Mouse (Mus musculus) megakaryocyte progenitor cell, adult 5-6 weeks (primary cell): ENCODE results near the gene Arhgef9. TPM values are rescaled to one million over a fixed set of nuclear protein-coding genes. Genes with fewer than 3 reads are reported as not detected.

ENCODE experiments used
- ATAC-seq: replicated peaks from 2 replicates; pipeline ENCODE4 v1.8.0; 2016; ENCODE audit warnings: mild to moderate bottlenecking, moderate TSS enrichment, inconsistent platforms; ENCODE audit not compliant: poor library complexity
- total RNA-seq, 2 experiments: library from RNA; stranded (forward) in 1 of 2; stranded (reverse) in 1 of 2; fragments of 157-497, 149-512 nt in 1 of 2; fragments of 200-1000 nt in 1 of 2; gene quantifications; 2 replicates each; pipeline versions ENCODE4 v1.2.3 to v1.2.4; 2015 to 2017

The Arhgef9 gene
- total RNA-seq (2015) (0.49 and 0.52 TPM in 2 replicates), total RNA-seq (2017) (0.17 and 1.2 TPM in 2 replicates)

DNA sequence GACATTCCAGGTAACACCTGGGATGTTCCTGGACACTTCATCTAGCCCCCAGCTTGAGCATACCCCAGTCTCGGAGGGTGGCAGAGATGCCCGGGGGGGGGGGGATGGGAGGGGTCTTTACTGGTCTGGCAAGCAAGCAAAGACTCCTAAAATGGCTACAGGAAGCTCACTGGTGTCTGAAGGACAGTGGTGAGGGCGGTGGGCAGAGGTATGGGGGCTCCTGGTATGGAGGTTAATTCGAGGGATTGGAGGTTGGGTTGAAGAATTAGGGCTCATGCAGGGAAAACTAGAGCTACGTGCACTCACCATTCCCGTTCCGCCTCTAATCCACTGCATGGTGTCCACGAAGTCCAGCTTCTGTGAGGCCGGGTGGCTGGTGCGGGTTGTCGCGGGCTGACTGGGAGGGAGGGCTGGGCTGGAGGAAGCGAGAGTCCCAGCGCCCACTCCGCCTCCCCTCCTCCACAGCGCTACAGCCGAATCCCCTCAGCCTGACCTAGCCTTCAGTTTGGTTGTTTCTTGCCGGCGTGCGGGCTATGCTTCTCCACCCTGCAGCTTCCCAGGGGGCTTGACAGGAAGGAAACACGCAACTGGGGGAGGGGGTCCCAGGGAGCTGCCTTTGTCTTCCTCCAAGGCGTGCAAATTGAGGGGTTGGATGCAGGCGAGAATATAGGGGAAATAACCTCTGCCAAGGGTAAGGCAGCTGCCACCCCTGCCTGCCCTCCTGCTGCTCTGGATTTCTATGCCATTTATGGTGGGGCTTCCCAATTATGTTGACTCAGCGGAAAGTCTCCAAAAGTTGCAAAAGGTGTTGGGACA lies at the start of gene Arhgef9:
Gene Arhgef9, minus strand, starts transcription at position 753 of the 816 bp plus-strand sequence.
- ATAC-seq = peak; percentile 76

DNA sequence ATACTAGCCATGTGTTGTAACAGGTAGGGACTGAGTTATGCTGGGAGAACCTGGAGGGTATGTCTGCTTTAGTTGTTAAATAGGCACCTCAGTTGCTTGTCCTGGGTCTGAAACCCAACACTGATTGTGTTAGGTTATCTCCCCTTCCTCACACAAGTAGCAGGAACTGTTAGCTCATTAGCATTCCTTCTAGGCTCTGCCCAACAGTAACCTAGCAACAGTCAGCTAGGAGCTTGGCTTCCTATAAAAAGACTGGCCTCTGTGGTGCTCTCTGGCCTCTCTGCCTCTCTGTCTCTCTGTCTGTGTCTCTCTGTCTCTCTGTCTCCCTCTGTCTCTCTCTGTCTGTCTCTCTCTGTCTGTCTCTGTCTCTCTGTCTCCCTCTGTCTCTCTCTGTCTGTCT lies 42.2 kb upstream of the Arhgef9 start:
- no peak for ATAC-seq

DNA sequence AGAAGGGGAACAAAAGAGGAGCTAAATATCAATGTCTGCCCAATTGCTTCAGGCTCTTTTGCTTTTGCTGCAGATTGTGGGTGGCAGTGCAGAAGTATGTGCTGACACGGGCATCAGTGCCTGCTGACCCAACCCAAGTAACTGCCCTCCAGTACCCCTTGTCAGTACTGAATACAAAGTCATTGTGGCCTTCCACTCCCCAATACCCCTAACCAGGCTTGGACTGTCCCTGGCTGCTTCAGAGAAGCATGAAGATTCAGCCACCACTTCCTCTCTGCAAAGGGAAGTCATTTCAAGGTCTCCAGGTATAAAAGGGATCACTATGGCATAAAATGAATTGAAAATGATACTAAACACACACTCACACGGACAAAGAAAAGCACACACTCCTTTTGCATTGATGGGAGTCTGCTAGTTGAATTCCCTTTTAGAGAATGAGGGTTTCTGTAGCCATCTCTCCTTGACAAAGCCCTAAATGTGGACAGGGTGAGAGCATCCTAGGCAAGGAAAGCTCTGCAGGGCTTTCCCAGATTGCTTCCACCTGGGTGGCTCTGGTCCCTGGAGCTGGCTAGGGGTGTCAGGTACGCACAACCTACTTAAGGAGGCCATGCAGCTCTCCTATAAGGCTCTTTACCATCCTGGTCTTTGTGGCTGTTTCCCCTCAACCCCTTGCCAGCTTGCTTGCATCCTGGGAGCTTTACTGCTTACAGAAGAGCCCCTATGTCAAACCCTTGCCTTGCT lies 1.1 kb downstream of the Arhgef9 start:
- ATAC-seq = peak; percentile 39; the same call in 1 of the 2 replicates

DNA sequence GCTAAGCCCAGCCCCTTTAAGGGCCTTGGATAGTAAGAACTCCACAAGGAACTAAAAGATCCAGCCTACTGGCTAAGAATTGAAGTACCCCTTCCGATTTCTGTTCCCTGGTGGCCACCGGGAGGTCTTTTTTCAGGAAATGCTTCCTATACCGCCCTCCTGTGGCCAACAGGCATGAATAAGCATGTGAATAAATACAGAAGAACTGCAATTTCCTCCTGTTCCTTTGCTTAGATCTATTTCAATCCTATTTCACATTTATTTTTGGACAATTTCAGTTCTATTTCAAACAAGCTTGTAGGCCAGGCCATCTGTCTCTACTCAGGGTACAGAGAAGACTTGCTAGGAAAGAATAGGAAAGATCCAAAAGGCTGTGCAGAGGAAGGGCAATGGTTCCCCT lies 20.7 kb downstream of the Arhgef9 start:
- peak; percentile 91 for ATAC-seq

DNA sequence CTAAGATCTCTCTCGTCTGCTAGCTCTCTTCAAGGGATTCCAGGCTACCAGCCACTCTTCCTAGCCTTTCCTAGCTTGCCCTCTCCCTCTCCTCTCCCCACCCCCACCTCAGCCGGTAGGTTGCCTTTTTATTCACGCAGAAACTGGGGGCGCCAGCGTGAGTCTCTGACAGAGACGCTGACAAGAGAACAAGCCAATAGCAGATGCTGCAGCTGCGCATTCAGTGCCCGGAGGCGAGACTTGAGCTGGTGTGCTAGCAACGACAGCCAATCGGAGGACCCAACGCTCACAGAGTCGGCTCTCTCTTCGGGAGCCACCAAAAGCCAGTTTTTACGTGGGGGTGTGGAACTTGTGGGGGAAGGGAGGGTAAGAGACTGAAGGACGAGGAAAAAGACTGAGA lies 30.3 kb downstream of the Arhgef9 start:
- peak; percentile 100 for ATAC-seq

DNA sequence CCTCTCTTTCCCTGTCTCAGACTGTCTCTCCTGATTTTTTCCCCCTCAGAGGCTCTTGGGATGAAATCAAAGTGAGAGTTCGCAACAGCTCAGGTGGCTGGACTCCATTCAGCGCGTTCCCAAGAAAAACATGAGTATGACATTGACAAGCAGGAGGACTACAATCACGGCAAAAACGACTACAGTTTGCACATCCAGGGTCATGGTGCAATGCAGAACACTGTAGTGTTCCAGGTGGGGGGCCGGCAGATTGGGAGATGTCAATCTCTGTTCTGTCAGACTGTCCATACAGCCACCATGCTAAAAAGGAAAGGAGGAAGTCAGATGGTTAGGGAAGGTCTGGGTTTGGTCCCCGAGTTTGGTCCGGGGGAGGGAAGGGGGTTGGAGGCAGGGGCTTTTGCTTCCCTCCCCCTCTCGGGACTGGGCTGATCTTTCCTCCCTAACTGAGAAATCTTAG lies 31.0 kb downstream of the Arhgef9 start:
- peak; percentile 30 for ATAC-seq

DNA sequence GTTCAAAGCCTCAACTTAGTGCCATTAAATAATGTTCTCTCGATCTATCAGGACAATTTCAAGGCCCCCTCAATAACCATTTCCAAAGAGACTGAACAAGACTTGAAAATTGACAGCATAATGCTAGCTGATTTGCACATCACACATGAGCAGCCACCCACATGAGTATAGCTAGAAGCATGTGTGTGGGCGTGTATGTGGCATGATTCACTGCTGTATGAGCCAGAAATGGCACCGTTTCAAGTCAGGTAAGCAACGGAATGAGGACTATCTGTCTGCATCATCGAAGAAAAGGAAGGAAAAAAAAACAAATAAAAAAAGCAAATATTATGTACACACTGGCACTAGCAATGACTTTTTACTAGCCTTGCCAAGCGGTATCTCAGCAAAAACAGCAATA lies 32.5 kb downstream of the Arhgef9 start:
- ATAC-seq = no peak

DNA sequence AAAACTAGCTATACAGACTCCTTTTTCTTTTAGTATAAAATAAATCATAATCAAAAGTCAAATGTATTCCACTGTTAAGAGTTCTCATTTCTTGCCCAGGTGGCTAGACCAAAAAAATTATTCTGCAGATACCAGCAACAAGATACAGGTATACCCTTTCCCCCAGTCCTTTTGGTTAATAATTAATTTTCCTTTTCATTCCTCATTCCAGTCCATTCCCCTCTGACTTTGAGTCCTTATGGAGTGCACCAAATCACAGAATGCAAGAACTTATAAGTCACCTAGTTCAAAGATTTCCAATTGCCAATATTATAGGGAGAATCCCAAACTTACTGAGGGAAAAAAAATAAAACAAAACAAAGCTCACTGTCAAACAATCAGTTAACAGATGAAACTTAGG lies 33.2 kb downstream of the Arhgef9 start:
- ATAC-seq = no peak

DNA sequence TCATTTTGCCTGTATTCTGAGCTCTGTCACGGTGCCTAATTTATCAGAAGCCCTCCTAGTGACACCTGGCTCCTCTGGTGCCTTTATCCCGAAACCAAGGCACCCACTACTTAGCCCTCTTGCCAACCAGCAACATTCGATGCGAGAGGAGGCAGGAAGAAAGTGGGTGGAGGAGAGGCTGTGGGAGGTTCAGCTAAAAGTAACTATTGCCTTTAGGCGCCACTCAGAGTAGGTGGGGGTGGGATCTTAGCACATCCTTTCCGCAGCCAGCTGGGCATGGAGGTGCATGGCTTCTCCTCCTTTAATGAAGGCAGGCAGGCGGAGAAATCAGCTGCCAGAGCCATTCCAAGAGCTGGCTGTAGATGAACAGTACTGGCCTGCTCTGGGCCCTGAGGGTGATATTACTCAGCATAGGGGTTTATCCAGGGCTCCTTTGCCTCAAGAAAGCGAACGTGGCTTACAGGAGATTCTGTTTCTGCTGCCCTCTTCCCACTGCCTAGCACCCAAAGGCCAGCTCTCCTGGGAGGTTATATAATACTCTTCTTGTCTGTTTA lies 39.7 kb downstream of the Arhgef9 start:
- no peak for ATAC-seq

DNA sequence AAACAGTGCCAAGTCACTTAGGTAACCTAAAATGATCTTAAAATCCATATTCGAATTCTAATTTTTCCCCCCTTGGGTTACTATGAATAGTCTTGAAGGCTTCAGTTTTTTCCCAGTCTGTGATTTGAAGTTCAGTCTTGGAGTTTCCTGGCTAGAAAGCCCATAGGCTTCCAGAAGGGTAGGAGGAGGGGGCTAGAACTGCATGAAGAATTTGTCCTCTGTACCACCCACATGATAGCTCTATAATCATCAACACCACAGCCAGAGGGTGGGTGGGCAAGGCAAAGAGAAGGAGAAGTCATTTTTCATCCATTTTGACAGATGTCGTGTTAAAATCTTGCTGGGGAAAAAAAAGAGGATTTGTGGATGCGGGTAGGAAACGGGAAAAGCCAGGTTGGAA lies 58.0 kb downstream of the Arhgef9 start:
- no peak for ATAC-seq

DNA sequence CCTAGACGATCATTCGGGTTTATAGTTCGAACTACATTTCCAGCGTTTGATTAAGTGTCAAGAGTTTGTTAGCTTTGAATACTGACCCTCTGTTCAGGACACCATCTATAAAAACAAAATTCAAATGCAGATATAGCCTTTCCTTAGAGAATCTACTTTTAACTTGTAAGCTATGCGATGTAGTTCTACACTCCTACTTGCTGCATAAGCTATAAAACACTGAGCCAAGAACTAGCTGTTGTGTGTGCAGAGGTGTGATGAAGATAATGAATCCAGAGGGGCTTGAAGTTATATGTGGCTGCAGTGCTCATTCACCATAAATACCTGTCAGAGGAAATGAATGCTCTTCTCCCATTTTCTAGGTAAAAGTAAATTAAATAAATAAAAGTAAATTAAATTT lies 63.2 kb downstream of the Arhgef9 start:
- no peak for ATAC-seq

DNA sequence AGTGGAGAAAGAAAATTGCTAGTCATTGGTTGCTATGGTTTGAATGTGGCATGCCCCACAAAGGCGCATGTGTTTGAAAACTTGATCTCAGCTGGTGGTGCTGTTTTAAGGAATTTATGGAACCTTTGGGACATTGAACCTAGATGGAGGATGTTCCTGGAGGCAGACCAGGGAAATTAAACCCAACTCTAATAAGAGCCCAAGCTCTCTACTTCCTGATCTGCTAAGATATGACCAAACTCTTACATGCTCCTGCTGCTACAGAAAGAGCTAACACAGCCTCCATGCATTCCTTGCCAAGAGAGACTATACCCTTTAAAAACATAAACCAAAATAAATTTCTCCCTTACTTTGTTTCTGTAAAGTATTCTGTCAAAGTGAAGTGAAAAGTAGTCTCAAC lies 63.7 kb downstream of the Arhgef9 start:
- no peak for ATAC-seq

DNA sequence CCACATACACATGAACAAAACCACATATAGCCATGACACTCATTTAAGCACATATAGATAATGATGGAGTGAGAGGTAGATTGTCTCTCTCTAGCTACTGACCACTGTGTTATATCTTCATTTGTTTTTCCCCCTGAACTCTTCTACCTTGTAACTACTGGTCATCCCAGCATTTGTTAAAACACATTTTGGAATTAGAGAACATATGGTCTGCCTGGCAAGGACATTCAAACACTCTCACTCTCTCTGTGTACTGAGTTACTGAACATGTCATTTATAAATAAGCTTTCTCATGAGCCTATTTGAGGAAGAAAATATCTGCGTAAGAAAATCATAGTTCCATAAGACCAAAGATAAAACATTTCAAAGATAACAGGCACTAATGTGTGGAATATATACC lies 64.9 kb downstream of the Arhgef9 start:
- ATAC-seq = no peak

DNA sequence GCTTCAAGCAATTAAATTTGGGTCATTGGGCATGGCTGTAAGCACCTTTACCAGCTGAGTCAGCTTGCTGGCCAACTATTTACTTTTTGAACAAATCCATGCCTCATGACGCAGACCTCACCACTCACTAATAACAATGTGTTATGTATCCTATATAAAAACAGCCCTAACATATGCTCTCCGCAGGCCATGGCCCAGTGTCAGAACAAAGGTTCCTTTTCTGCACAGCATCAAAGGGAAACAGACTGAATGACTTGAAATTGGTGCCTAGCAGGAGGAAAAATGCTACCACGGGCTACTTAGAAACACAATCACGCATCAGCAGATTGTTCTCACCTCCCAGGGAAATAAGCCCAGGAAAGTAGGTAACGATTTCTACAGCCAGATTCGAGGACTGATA lies 73.2 kb downstream of the Arhgef9 start:
- no peak for ATAC-seq

DNA sequence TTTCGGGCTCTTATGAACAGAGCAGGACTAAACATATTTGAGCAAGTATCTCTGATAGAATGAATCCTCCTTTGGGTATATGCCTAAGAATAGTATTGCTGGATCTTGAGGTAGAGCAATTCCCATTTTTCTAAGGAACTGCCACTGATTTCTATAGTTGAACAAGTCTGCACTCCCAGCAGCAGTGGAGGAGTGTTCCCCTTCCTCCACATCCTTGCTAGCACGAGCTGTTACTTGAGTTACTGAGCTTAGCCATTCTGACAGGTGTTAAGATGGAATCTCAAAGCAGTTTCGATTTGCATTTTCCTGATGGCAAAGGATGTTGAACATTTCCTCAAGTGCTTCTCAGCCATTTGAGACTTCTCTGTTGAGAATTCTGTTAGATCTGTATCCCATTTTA lies 92.3 kb downstream of the Arhgef9 start:
- no peak for ATAC-seq

DNA sequence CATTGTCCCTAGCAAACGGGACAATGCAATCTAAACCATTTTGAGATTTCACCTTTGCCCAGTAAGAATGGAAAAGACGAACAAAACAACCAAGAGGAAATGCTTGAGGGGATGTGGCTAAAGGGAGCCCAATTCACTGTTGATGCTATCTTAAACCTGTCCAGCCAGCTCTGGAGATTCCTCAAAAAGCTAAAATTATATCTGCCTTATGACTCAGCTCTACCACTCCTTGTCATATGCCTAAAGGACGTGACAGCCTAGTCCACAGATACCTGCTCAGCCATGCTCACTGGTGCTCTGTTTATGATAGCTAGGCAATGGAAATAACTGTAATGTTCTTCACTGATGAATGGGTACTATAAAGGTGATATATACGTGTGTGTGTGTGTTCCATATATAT lies 109.0 kb downstream of the Arhgef9 start:
- no peak for ATAC-seq

DNA sequence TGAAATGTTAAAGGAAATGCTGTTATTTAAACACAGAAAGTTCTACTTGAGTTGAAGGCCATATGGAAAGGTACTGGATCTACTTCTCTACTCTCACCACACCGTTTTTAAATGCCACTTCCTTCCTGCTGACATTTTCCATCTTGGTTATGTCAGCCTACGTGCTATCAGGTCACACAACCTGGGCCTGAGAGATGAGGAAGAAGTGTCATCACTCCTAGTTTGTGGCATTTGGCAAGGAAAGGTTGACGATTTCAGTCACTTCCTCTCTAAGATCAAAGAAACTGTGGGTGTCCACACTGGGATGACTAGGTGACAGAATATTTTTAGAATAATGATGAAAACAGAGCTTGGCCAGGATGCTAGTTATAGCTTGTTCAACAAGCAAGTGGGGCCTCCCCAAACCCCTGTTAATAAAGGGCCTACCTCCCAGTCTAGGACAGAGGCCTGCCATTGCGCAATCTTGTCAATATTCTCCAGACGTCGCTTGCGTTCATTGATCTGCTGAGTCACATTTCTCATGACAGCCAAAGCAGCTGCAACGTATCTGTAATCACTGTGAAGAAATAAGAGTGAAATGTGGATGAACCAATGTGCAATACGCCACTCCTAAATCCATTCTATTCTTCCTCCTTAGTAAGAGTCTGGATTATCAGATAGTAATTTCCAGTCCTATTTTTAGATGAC lies 119.5 kb downstream of the Arhgef9 start:
- ATAC-seq = peak; percentile 91

DNA sequence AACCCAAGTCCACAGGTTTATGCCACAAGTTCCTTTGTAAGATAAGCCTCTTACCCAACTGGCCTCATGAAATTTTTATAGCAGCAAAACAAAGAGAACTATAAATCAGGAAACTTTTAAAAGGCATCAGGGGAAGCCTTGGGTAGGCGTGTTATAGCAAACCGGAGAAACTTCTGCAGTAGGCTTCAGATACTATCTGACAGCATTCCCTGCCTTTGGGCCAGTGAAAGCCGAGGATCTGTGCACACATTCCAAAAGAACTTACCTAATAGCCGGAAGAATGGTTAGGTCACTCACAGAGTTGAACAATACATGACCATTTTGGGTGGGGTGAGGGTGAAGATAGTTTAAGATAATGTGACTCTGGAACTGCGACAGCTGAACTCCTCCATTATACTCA lies 168.7 kb downstream of the Arhgef9 start:
- no peak for ATAC-seq

DNA sequence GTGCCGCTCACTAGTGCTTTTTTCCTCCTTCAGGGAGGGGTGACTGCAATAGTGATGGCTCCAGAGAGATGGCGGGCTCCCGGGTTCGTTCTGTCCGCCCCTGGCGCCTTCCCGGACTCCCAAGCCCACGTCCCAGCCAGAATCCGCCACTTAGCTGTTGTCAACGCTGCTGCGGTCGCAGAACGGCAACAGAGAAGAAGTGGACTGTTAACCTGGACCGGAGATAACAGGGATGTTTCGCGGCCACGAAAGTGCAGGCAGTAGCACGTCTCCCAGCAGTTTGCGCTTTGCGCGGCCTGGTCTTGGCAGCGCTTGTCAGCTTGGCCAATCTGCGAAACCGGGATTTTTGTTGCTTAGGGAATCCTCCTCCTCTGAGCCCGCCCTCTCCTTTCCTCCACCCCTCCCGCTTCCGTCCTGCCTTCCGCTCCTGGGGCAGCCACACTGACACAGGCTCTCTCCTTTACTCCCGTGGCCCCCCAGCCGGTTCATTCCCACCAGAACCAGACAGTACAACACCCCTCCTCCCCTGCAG lies 170.2 kb downstream of the Arhgef9 start, which contains the start of gene Spin4:
Gene Spin4, minus strand, starts transcription at position 322 of the 532 bp plus-strand sequence.
- ATAC-seq = peak; percentile 86

DNA sequence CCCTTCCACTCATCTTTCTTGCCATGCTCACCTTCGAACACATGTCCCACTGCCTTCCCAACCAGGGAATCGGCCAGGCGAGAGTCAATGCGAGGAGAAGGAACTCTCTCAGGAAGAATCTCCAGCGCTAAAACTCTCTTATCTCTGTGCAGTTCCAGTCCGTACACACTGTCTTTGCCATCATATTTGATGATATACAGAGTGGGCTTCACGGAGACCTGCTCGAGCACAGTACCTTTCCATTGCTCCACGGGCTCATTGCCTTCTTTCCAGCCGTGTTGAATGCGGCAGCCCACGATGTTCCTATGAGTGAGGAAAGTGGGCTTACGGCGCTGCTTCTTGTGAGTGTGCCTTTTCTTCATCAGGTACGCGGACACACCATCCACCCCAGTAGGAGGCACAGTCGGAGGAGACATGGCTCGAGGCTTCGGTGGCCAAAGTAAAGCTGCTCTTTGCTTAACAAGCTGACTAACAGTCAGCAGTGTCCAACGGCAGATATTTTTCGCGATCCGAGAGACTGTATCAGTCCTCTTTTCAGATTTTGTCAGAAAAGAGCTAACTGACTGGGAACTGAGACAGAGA lies 170.8 kb downstream of the Arhgef9 start:
- peak; percentile 61 for ATAC-seq
